Mouse (Mus musculus) stomach, embryonic 16.5 days (tissue): ENCODE data around the gene Trim67. TPM values are rescaled to one million over a fixed set of nuclear protein-coding genes. Genes with fewer than 3 reads are reported as not detected.

ENCODE experiments used
- ATAC-seq: fragments of 200-750 bp; cut with Nextera tagmentation; 2 replicates; pipeline ENCODE4 v1.8.0; 2017; ENCODE audit warnings: moderate number of reproducible peaks, moderate TSS enrichment; ENCODE audit not compliant: insufficient read depth, low FRiP score
- H3K27ac ChIP-seq: fragments of 300-500 bp; sonication (generic); 2 replicates; pipeline ENCODE4 v1.5.1; 2014; ENCODE audit warnings: low read length
- H3K27me3 ChIP-seq: fragments of 300-500 bp; sonication (generic); 2 replicates; pipeline ENCODE4 v1.6.1; 2014; ENCODE audit warnings: low read length, control low read depth, mixed read lengths; ENCODE audit not compliant: control insufficient read depth, insufficient read depth
- H3K36me3 ChIP-seq: fragments of 300-500 bp; sonication (generic); 2 replicates; pipeline ENCODE4 v1.6.1; 2014; ENCODE audit warnings: low read length; ENCODE audit not compliant: control insufficient read depth, insufficient read depth
- H3K4me1 ChIP-seq: fragments of 300-500 bp; sonication (generic); 2 replicates; pipeline ENCODE4 v1.6.1; 2014; ENCODE audit warnings: low read length, control low read depth, mixed read lengths; ENCODE audit not compliant: control insufficient read depth, insufficient read depth
- H3K4me2 ChIP-seq: fragments of 300-500 bp; sonication (generic); 2 replicates; pipeline ENCODE4 v1.6.1; 2014; ENCODE audit warnings: low read depth, low read length, mixed read lengths
- H3K4me3 ChIP-seq: fragments of 300-500 bp; sonication (generic); replicated peaks from 2 replicates; pipeline ENCODE4 v1.5.1; 2014; ENCODE audit warnings: mild to moderate bottlenecking, low read length
- H3K9ac ChIP-seq: fragments of 300-500 bp; sonication (generic); 2 replicates; pipeline ENCODE4 v1.6.1; 2014; ENCODE audit warnings: low read length
- H3K9me3 ChIP-seq: fragments of 300-500 bp; sonication (generic); replicated peaks from 2 replicates; pipeline ENCODE4 v1.6.1; 2016; ENCODE audit warnings: low read length, control low read depth; ENCODE audit not compliant: control insufficient read depth
- WGBS: fragments of 180-500 bp; shearing (Covaris S2); extraction: QIAGEN DNeasy Blood & Tissue Kit; methylation state at CpG from one replicate; pipeline ENCODE4 v1.1.7; 2014; 5-methylcytosine and 5-hydroxymethylcytosine counted together
- polyA plus RNA-seq: library from polyadenylated mRNA; unstranded; fragments of >200 nt; fragmentation: Nextera tagmentation; extraction: Ambion mirVana; gene quantifications from 2 replicates; pipeline ENCODE4 v1.2.1, GENCODE M21; 2015

The Trim67 gene
- polyA plus RNA-seq, 1 experiment from 2014 or later, result 0.40 TPM

GRCm38 (mm10) chr8:124820125-124820524 lies 27.2 kb downstream of the Trim67 start:
- Histone ChIP-seq H3K4me3 (no peak overlapping the region), H3K9me3 (peaks cover 7% of the 10 kb centered on the region; the same call in 1 of the 2 replicates), H3K27ac (no peak overlapping the region), H3K4me1 (no peaks in the 10 kb centered on the region), H3K36me3 (no peaks in the 10 kb centered on the region), H3K27me3 (no peaks in the 10 kb centered on the region), H3K4me2 (no peak overlapping the region), H3K9ac (no peak overlapping the region)
- 27% methylated on average over 11 of the region's 11 CpGs for WGBS
- no peak for ATAC-seq

- H3K4me1 ChIP-seq, result no peaks in the 10 kb centered on the region
- peaks cover under 1% of the 10 kb centered on the region; the same call in 1 of the 2 replicates for H3K27me3 ChIP-seq
- H3K36me3 ChIP-seq, result no peaks in the 10 kb centered on the region
- H3K9ac ChIP-seq, result no peak overlapping the region
- H3K4me2 ChIP-seq, result no peak overlapping the region
- ATAC-seq, result no peak
- no peak overlapping the region for H3K27ac ChIP-seq
- WGBS, result 76% methylated on average over 6 of the region's 6 CpGs
- no peak overlapping the region for H3K4me3 ChIP-seq
- H3K9me3 ChIP-seq, result no peaks in the 10 kb centered on the region
Observed at GRCm38 (mm10) chr8:124823497-124823896, 30.6 kb downstream of the Trim67 start.

GRCm38 (mm10) chr8:124826658-124827057 lies 33.8 kb downstream of the Trim67 start:
- Histone ChIP-seq H3K27me3 (peaks cover 3% of the 10 kb centered on the region; the same call in 1 of the 2 replicates), H3K4me3 (no peak overlapping the region), H3K36me3 (no peaks in the 10 kb centered on the region), H3K4me2 (no peak overlapping the region), H3K9ac (no peak overlapping the region), H3K4me1 (no peaks in the 10 kb centered on the region), H3K9me3 (no peaks in the 10 kb centered on the region), H3K27ac (no peak overlapping the region)
- ATAC-seq, result no peak
- WGBS, result 32% methylated on average over 7 of the region's 7 CpGs

- WGBS, result 4% methylated on average over 5 of the region's 5 CpGs
- no peak overlapping the region for H3K27ac ChIP-seq
- ATAC-seq, result no peak
Observed at GRCm38 (mm10) chr8:124827387-124827786, 34.5 kb downstream of the Trim67 start.

GRCm38 (mm10) chr8:124828561-124829240 lies 35.8 kb downstream of the Trim67 start:
- H3K9me3 ChIP-seq, result no peaks in the 10 kb centered on the region
- no peak overlapping the region for H3K27ac ChIP-seq
- H3K36me3 ChIP-seq, result no peaks in the 10 kb centered on the region
- no peak overlapping the region for H3K9ac ChIP-seq
- no peak for ATAC-seq
- WGBS, result 82% methylated on average over 24 of the region's 24 CpGs
- no peak overlapping the region for H3K4me2 ChIP-seq
- H3K4me3 ChIP-seq, result no peak overlapping the region
- peaks cover 3% of the 10 kb centered on the region; the same call in 1 of the 2 replicates for H3K27me3 ChIP-seq
- H3K4me1 ChIP-seq, result no peaks in the 10 kb centered on the region

More at GRCm38 (mm10) chr8:124827387-124827786, 34.5 kb downstream of the Trim67 start:
- no peaks in the 10 kb centered on the region for H3K36me3 ChIP-seq
- H3K9me3 ChIP-seq, result no peaks in the 10 kb centered on the region
- H3K4me2 ChIP-seq, result no peak overlapping the region
- H3K27me3 ChIP-seq, result peaks cover 3% of the 10 kb centered on the region; the same call in 1 of the 2 replicates
- no peak overlapping the region for H3K9ac ChIP-seq
- H3K4me1 ChIP-seq, result no peaks in the 10 kb centered on the region
- no peak overlapping the region for H3K4me3 ChIP-seq

DNA sequence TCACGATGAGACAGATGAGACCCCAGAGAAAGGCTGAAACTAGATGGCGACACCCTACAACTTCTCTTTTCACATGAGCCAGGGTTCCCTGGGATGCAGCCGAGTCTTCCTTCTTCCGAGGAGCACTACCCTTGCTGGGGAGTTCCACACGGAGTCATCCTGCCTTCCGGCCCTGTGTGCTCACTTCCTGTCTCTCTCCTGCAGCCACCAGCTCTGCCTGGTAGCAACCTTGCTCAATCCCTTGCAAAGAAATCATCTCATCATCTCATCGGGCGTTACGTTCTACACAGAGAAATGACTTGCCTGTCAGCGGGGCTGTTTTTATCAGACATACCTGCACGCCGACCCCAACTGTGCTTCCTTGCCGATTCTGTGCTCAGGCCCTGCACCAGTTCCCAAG lies 37.2 kb downstream of the Trim67 start:
- no peaks in the 10 kb centered on the region for H3K4me1 ChIP-seq
- no peaks in the 10 kb centered on the region for H3K36me3 ChIP-seq
- H3K4me3 ChIP-seq, result no peak overlapping the region
- H3K4me2 ChIP-seq, result no peak overlapping the region
- H3K27me3 ChIP-seq, result peaks cover 3% of the 10 kb centered on the region; the same call in 1 of the 2 replicates
- no peak for ATAC-seq
- WGBS, result 72% methylated on average over 13 of the region's 13 CpGs
- no peaks in the 10 kb centered on the region for H3K9me3 ChIP-seq
- H3K27ac ChIP-seq, result no peak overlapping the region
- H3K9ac ChIP-seq, result no peak overlapping the region

DNA sequence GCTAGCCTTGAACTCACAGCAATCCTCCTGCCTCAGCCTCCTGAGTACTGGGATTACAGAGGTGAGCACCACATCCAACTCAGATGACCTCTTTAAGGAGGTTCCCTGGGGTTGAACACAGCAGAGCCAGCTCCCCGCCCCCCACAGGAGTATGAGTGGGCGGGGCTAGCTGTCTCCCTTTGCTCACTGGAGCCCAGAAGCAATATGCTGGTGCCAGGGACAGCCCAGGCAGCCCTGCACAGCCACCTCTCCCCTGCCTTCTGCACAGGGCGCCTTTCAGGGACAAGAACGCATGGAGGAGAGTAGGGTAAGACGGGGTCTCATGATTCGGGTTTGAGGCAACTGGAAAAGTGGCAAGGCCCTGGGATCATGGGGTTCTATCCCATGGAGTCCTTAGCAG lies 38.6 kb downstream of the Trim67 start:
- no peak overlapping the region for H3K27ac ChIP-seq
- H3K9me3 ChIP-seq, result no peaks in the 10 kb centered on the region
- H3K36me3 ChIP-seq, result no peaks in the 10 kb centered on the region
- peaks cover 3% of the 10 kb centered on the region; the same call in 1 of the 2 replicates for H3K27me3 ChIP-seq
- 75% methylated on average over 6 of the region's 6 CpGs for WGBS
- no peaks in the 10 kb centered on the region for H3K4me1 ChIP-seq
- no peak overlapping the region for H3K9ac ChIP-seq
- no peak for ATAC-seq
- no peak overlapping the region for H3K4me3 ChIP-seq
- no peak overlapping the region for H3K4me2 ChIP-seq

DNA sequence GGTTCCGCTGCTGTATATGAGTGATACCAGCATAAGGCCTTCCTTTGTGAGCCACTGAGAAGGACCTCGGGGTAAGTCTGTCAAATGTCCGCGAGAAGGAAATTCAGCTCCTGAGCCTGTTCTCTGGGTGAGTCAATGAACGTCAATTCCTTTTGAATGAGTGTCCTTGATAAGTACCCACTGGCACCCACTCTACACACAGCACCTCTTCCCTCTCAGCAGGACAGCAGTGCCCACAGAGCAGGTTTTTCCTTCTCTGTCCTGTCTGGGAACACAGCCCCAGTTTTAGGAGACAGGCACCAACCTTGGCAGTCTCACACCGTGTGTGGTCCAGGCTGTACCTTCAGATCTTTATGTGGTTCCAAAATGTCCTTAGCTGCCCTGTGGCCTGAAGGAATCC lies 39.0 kb downstream of the Trim67 start:
- no peaks in the 10 kb centered on the region for H3K36me3 ChIP-seq
- no peak for ATAC-seq
- no peak overlapping the region for H3K9ac ChIP-seq
- H3K27me3 ChIP-seq, result peaks cover 3% of the 10 kb centered on the region; the same call in 1 of the 2 replicates
- 73% methylated on average over 6 of the region's 6 CpGs for WGBS
- no peak overlapping the region for H3K4me3 ChIP-seq
- H3K4me2 ChIP-seq, result no peak overlapping the region
- no peaks in the 10 kb centered on the region for H3K9me3 ChIP-seq
- no peaks in the 10 kb centered on the region for H3K4me1 ChIP-seq
- no peak overlapping the region for H3K27ac ChIP-seq

GRCm38 (mm10) chr8:124833430-124834205 lies 40.7 kb downstream of the Trim67 start:
- Histone ChIP-seq H3K9ac (no peak overlapping the region), H3K27me3 (peaks cover 1% of the 10 kb centered on the region; the same call in 1 of the 2 replicates), H3K4me3 (no peak overlapping the region), H3K27ac (no peak overlapping the region), H3K4me1 (no peaks in the 10 kb centered on the region), H3K4me2 (peak overlapping the region; percentile 37), H3K36me3 (no peaks in the 10 kb centered on the region), H3K9me3 (no peaks in the 10 kb centered on the region)
- WGBS, result 28% methylated on average over 15 of the region's 15 CpGs
- no peak for ATAC-seq
